Mouse (Mus musculus): Measurements from ENCODE around the gene Mapk13. TPM values are rescaled to one million over a fixed set of nuclear protein-coding genes. Genes with fewer than 3 reads are reported as not detected.
A peak's percentile ranks its signal among the peaks of the same experiment; 100 is the strongest.

Gene Mapk13
- polyA plus RNA-seq, 1 experiment from 2014 or later: 8.7 TPM

GRCm38 (mm10) chr17:28779735-28780134, 10.6 kb downstream of the Mapk13 start:
- Histone ChIP-seq H3K36me3 (replicated peaks) (no peaks in the 10 kb centered on the region), H3K27ac (no peak overlapping the region), H3K4me1 (peaks cover 7% of the 10 kb centered on the region), H3K9me3 (no peaks in the 10 kb centered on the region), H3K27me3 (ENCODE audit: poor library complexity, severe bottlenecking) (no peaks in the 10 kb centered on the region), H3K4me3 (no peak overlapping the region)
- 81% methylated on average over 3 of the region's 3 CpGs for WGBS
- DNase-seq (ENCODE audit: extremely low spot score, low spot score): no peak

- H3K36me3 ChIP-seq (replicated peaks): no peaks in the 10 kb centered on the region
- H3K27me3 ChIP-seq (ENCODE audit: poor library complexity, severe bottlenecking): no peaks in the 10 kb centered on the region
- H3K27ac ChIP-seq: no peak overlapping the region
- peaks cover 7% of the 10 kb centered on the region for H3K4me1 ChIP-seq
- no peak overlapping the region for H3K4me3 ChIP-seq
- H3K9me3 ChIP-seq: no peaks in the 10 kb centered on the region
- 88% methylated on average over 3 of the region's 3 CpGs for WGBS
- DNase-seq (ENCODE audit: extremely low spot score, low spot score): no peak
These were observed 11.7 kb downstream of the Mapk13 start for GRCm38 (mm10) chr17:28780836-28781235.

- Histone ChIP-seq H3K27ac (no peak overlapping the region), H3K4me1 (peaks cover 7% of the 10 kb centered on the region), H3K9me3 (no peaks in the 10 kb centered on the region), H3K27me3 (ENCODE audit: poor library complexity, severe bottlenecking) (no peaks in the 10 kb centered on the region), H3K36me3 (replicated peaks) (no peaks in the 10 kb centered on the region), H3K4me3 (no peak overlapping the region)
- WGBS: 55% methylated on average over 9 of the region's 9 CpGs
- DNase-seq (ENCODE audit: extremely low spot score, low spot score): no peak
These were observed 12.4 kb downstream of the Mapk13 start for GRCm38 (mm10) chr17:28781290-28782045.

GRCm38 (mm10) chr17:28785036-28785435, 15.9 kb downstream of the Mapk13 start:
- Histone ChIP-seq H3K9me3 (no peaks in the 10 kb centered on the region), H3K4me3 (no peak overlapping the region), H3K27ac (no peak overlapping the region), H3K4me1 (peaks cover 7% of the 10 kb centered on the region), H3K36me3 (replicated peaks) (no peaks in the 10 kb centered on the region), H3K27me3 (ENCODE audit: poor library complexity, severe bottlenecking) (no peaks in the 10 kb centered on the region)
- 88% methylated on average over 3 of the region's 3 CpGs for WGBS
- no peak for DNase-seq (ENCODE audit: extremely low spot score, low spot score)

GRCm38 (mm10) chr17:28787507-28787906, 18.4 kb downstream of the Mapk13 start:
- no peak overlapping the region for H3K27ac ChIP-seq
- no peaks in the 10 kb centered on the region for H3K4me1 ChIP-seq
- no peaks in the 10 kb centered on the region for H3K9me3 ChIP-seq
- no peaks in the 10 kb centered on the region for H3K27me3 ChIP-seq (ENCODE audit: poor library complexity, severe bottlenecking)
- H3K4me3 ChIP-seq: no peak overlapping the region
- no peaks in the 10 kb centered on the region for H3K36me3 ChIP-seq (replicated peaks)
- no peak for DNase-seq (ENCODE audit: extremely low spot score, low spot score)
- 97% methylated on average over 12 of the region's 12 CpGs for WGBS

GRCm38 (mm10) chr17:28797031-28797430, 27.9 kb downstream of the Mapk13 start:
- Histone ChIP-seq H3K27ac (no peak overlapping the region), H3K27me3 (ENCODE audit: poor library complexity, severe bottlenecking) (no peaks in the 10 kb centered on the region), H3K4me1 (peaks cover 22% of the 10 kb centered on the region), H3K4me3 (no peak overlapping the region), H3K36me3 (replicated peaks) (no peaks in the 10 kb centered on the region), H3K9me3 (no peaks in the 10 kb centered on the region)
- no peak for DNase-seq (ENCODE audit: extremely low spot score, low spot score)
- 92% methylated on average over 4 of the region's 4 CpGs for WGBS

- Histone ChIP-seq H3K9me3 (no peaks in the 10 kb centered on the region), H3K4me1 (peaks cover 36% of the 10 kb centered on the region), H3K27me3 (ENCODE audit: poor library complexity, severe bottlenecking) (no peaks in the 10 kb centered on the region), H3K36me3 (replicated peaks) (peaks cover 8% of the 10 kb centered on the region), H3K4me3 (peak overlapping the region; percentile 89), H3K27ac (peak overlapping the region; percentile 100)
- 33% methylated on average over 14 of the region's 14 CpGs for WGBS
- DNase-seq (ENCODE audit: extremely low spot score, low spot score): no peak
These were observed 30.4 kb downstream of the Mapk13 start for GRCm38 (mm10) chr17:28799291-28800160.

GRCm38 (mm10) chr17:28800281-28800670, 31.2 kb downstream of the Mapk13 start:
- Histone ChIP-seq H3K4me3 (peak overlapping the region; percentile 89), H3K36me3 (replicated peaks) (peaks cover 15% of the 10 kb centered on the region), H3K9me3 (no peaks in the 10 kb centered on the region), H3K27me3 (ENCODE audit: poor library complexity, severe bottlenecking) (no peaks in the 10 kb centered on the region), H3K4me1 (peaks cover 36% of the 10 kb centered on the region), H3K27ac (peak overlapping the region; percentile 100)
- WGBS: 1% methylated on average over 15 of the region's 15 CpGs
- DNase-seq (ENCODE audit: extremely low spot score, low spot score): no peak

GRCm38 (mm10) chr17:28800671-28801412, 31.7 kb downstream of the Mapk13 start, which contains the start of gene Brpf3:
TSS of gene Brpf3 (plus strand) at chr17:28801090.
- DNase-seq (ENCODE audit: extremely low spot score, low spot score): peak; percentile 77
- WGBS: under 1% methylated on average over 80 of the region's 99 CpGs
- Histone ChIP-seq H3K4me3 (peak within 1 kb of the TSS; percentile 89), H3K36me3 (replicated peaks) (peaks cover 20% of the 10 kb centered on the region), H3K27ac (peak within 1 kb of the TSS; percentile 100), H3K9me3 (no peaks in the 10 kb centered on the region), H3K4me1 (peaks cover 36% of the 10 kb centered on the region), H3K27me3 (ENCODE audit: poor library complexity, severe bottlenecking) (no peaks in the 10 kb centered on the region)

- peaks cover 36% of the 10 kb centered on the region for H3K4me1 ChIP-seq
- WGBS: 2% methylated on average over 42 of the region's 42 CpGs
These were observed 32.4 kb downstream of the Mapk13 start for GRCm38 (mm10) chr17:28801474-28802005.

GRCm38 (mm10) chr17:28802006-28802481, 32.9 kb downstream of the Mapk13 start:
- H3K4me1 ChIP-seq: peaks cover 36% of the 10 kb centered on the region
- peak overlapping the region; percentile 89 for H3K4me3 ChIP-seq
- no peaks in the 10 kb centered on the region for H3K27me3 ChIP-seq (ENCODE audit: poor library complexity, severe bottlenecking)
- WGBS: 2% methylated on average over 18 of the region's 18 CpGs
- no peak for DNase-seq (ENCODE audit: extremely low spot score, low spot score)
- H3K27ac ChIP-seq: peak overlapping the region; percentile 100
- peaks cover 32% of the 10 kb centered on the region for H3K36me3 ChIP-seq (replicated peaks)
- H3K9me3 ChIP-seq: no peaks in the 10 kb centered on the region

More at GRCm38 (mm10) chr17:28801474-28802005, 32.4 kb downstream of the Mapk13 start:
- Histone ChIP-seq H3K36me3 (replicated peaks) (peaks cover 27% of the 10 kb centered on the region), H3K27ac (peak overlapping the region; percentile 100), H3K4me3 (peak overlapping the region; percentile 89), H3K27me3 (ENCODE audit: poor library complexity, severe bottlenecking) (no peaks in the 10 kb centered on the region), H3K9me3 (no peaks in the 10 kb centered on the region)
- DNase-seq (ENCODE audit: extremely low spot score, low spot score): peak; percentile 99

GRCm38 (mm10) chr17:28803316-28803715, 34.2 kb downstream of the Mapk13 start:
- Histone ChIP-seq H3K4me3 (no peak overlapping the region), H3K27ac (no peak overlapping the region), H3K9me3 (no peaks in the 10 kb centered on the region), H3K27me3 (ENCODE audit: poor library complexity, severe bottlenecking) (no peaks in the 10 kb centered on the region), H3K4me1 (peaks cover 36% of the 10 kb centered on the region), H3K36me3 (replicated peaks) (peaks cover 44% of the 10 kb centered on the region)
- no peak for DNase-seq (ENCODE audit: extremely low spot score, low spot score)
- 83% methylated on average over 1 of the region's 1 CpGs for WGBS
